Mouse (Mus musculus) lung, postnatal 25 days (tissue): ENCODE measurements at regions not wholly inside any gene's neighbourhood (a gene's known extent, or its start where the extent isn't known, plus 50 kb on each side); places are given as distances from the start of the nearest gene placed in this dataset.

Experiments
- DNase-seq: peaks from one replicate; pipeline ENCODE4 v3.0.0; 2022; ENCODE audit warnings: low spot score

GRCm38 (mm10) chr14:58189948-58190347 lies 119.6 kb downstream of the Fgf9 start:
- DNase-seq = no peak

GRCm38 (mm10) chr14:58182869-58183268 lies 112.5 kb downstream of the Fgf9 start:
- DNase-seq = no peak

GRCm38 (mm10) chr14:58180724-58181123 lies 110.4 kb downstream of the Fgf9 start:
- DNase-seq = no peak

GRCm38 (mm10) chr14:58175651-58176363 lies 105.5 kb downstream of the Fgf9 start:
- DNase-seq = peak; percentile 44

GRCm38 (mm10) chr14:58174512-58174911 lies 104.2 kb downstream of the Fgf9 start:
- no peak for DNase-seq

GRCm38 (mm10) chr14:58168920-58169319 lies 98.6 kb downstream of the Fgf9 start:
- no peak for DNase-seq
